Mouse (Mus musculus): ENCODE measurements around the gene Snx29.

Gene Snx29

DNA sequence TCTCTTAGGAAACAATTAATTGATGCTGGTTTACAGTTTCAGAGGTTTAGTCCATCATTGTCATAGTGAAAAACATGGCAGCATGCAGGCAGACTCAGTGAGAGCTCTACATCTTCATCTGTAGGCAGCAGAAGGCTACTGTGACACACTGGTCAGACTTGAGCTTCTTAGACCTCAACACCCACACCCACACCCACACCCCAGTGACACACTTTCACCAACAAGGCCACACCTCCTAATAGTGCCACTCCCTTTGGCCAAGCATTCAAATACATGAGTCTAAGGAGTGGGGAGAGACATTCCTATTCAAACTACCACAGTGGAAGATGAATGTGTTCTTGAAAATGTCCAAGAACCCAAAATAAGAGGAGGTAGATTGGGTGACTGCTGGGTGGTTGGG lies 460.6 kb downstream of the Snx29 start:
- DNase-seq (ENCODE audit: low spot score): no peak

DNA sequence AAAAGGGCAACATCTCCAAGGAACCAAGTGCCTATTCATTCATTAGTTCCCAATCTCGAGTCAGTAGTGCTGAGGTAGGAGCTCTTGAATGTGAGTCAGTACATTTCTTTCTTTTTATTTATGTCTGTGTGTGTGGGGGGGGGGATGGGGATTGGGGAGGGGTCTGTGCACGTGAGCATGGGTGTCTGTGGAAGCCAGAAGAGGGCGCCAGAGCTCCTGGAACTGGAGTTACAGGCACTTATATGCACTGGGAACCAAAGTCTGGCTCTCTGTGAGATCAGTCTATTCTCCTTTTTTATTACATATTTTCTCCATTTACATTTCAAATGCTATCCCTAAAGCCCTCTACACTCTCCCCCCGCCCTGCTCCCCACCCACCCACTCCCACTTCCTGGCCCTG lies 461.6 kb downstream of the Snx29 start:
- no peak for DNase-seq (ENCODE audit: low spot score)

GRCm38 (mm10) chr16:11785806-11786205 lies 463.1 kb downstream of the Snx29 start:
- no peak for DNase-seq (ENCODE audit: low spot score)

GRCm38 (mm10) chr16:11790476-11790875 lies 467.8 kb downstream of the Snx29 start:
- DNase-seq (ENCODE audit: low spot score): no peak

- DNase-seq (ENCODE audit: low spot score): no peak
Observed at GRCm38 (mm10) chr16:11793391-11793790, 470.7 kb downstream of the Snx29 start.

DNA sequence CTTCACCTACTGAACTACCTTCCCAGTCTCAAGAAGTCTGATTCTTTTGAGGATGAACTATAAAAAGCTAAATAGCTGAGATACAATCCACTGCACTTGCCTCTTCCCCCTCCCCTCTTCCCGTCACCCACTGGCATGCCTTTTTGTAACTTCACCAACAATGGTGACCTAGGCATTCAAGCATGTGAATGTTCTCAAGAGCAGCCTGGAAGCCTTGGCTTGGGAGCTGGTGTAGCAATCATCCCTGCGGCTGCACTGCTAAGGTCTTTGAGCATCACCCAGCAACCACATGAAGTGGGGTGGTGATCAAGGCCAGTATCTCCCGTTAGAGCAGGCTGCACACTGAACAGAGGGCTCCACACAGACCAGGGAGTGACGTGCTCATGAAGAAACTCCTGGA lies 471.9 kb downstream of the Snx29 start:
- DNase-seq (ENCODE audit: low spot score): no peak

- DNase-seq (ENCODE audit: low spot score): no peak
Observed at GRCm38 (mm10) chr16:11795758-11796460, 473.2 kb downstream of the Snx29 start.

DNA sequence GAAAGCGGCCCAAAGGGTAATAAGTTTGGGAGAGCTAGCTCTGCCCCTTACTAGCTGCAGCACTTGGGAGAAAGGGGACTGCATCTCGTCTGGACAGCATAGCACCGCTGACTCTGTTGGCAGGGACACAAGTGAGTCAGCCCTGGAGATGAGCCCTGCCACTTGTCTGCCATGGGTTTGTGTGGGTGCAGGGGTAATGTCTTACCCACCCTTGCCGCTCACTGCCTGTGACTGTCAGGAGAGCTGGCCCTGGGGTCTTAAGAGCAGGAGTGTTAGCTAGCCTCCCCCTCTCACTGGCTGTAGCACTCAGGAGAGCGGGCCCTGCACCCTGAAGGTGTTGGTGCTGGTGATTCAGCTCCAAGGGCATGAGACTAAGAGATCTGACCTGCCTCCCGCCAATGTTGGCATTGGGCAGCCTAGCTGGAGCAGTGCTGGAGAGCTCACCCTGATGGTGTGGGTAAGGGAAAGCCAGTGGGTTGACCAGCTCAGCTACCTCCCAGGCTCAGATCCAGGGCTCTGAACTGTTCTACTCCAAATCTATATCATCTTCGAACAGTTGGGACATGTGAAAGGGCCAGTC lies 479.3 kb downstream of the Snx29 start:
- DNase-seq (ENCODE audit: low spot score): no peak
